Mouse (Mus musculus) liver, embryonic 16.5 days (tissue): Measurements from ENCODE around the gene Abi3bp. TPM values are rescaled to one million over a fixed set of nuclear protein-coding genes. Genes with fewer than 3 reads are reported as not detected.

Source experiments
- ATAC-seq: fragments of 200-750 bp; cut with Nextera tagmentation; 2 replicates; pipeline ENCODE4 v1.8.0; 2017; ENCODE audit warnings: low read depth, mild to moderate bottlenecking, moderate number of reproducible peaks, moderate library complexity
- H3K27ac ChIP-seq: fragments of 300-500 bp; sonication (generic); 2 replicates; pipeline ENCODE4 v1.5.1; 2014; ENCODE audit warnings: mild to moderate bottlenecking, low read length
- H3K27me3 ChIP-seq: fragments of 300-500 bp; sonication (generic); 2 replicates; pipeline ENCODE4 v1.6.1; 2014; ENCODE audit warnings: low read depth, low read length, mixed read lengths; ENCODE audit not compliant: control insufficient read depth, insufficient read depth
- H3K36me3 ChIP-seq: fragments of 300-500 bp; sonication (generic); 2 replicates; pipeline ENCODE4 v1.6.1; 2014; ENCODE audit warnings: mild to moderate bottlenecking; ENCODE audit not compliant: control insufficient read depth, insufficient read depth
- H3K4me1 ChIP-seq: fragments of 300-500 bp; sonication (generic); 2 replicates; pipeline ENCODE4 v1.6.1; 2014; ENCODE audit warnings: low read depth, low read length, mixed read lengths; ENCODE audit not compliant: control insufficient read depth
- H3K4me2 ChIP-seq: fragments of 300-500 bp; sonication (generic); 2 replicates; pipeline ENCODE4 v1.6.1; 2014; ENCODE audit warnings: low read depth, low read length, mixed read lengths
- H3K4me3 ChIP-seq: fragments of 300-500 bp; sonication (generic); 2 replicates; pipeline ENCODE4 v1.5.1; 2014; ENCODE audit warnings: low read depth, mild to moderate bottlenecking, low read length
- H3K9ac ChIP-seq: fragments of 300-500 bp; sonication (generic); 2 replicates; pipeline ENCODE4 v1.6.1; 2014; ENCODE audit warnings: low read depth, low read length
- H3K9me3 ChIP-seq: fragments of 300-500 bp; sonication (generic); replicated peaks from 2 replicates; pipeline ENCODE4 v1.6.1; 2016; ENCODE audit warnings: low read length; ENCODE audit not compliant: control insufficient read depth
- WGBS: fragments of 180-500 bp; shearing (Covaris S2); extraction: QIAGEN DNeasy Blood & Tissue Kit; methylation state at CpG from one replicate; pipeline ENCODE4 v1.1.7; 2014; ENCODE audit not compliant: insufficient replicate concordance; 5-methylcytosine and 5-hydroxymethylcytosine counted together
- polyA plus RNA-seq: library from polyadenylated mRNA; unstranded; fragments of >200 nt; fragmentation: Nextera tagmentation; extraction: Ambion mirVana; gene quantifications from 2 replicates; pipeline ENCODE4 v1.2.1, GENCODE M21; 2015

Gene Abi3bp
- polyA plus RNA-seq, 1 experiment from 2014 or later: 0.42 TPM

- Histone ChIP-seq H3K27ac (no peak overlapping the region), H3K4me2 (no peak overlapping the region), H3K4me1 (no peaks in the 10 kb centered on the region), H3K9ac (no peak overlapping the region), H3K36me3 (no peaks in the 10 kb centered on the region), H3K9me3 (no peaks in the 10 kb centered on the region), H3K27me3 (no peaks in the 10 kb centered on the region), H3K4me3 (no peak overlapping the region)
- no peak for ATAC-seq
- WGBS: 36% methylated on average over 3 of the region's 3 CpGs
Measured at GRCm38 (mm10) chr16:56500441-56500840, 22.8 kb downstream of the Abi3bp start.

DNA sequence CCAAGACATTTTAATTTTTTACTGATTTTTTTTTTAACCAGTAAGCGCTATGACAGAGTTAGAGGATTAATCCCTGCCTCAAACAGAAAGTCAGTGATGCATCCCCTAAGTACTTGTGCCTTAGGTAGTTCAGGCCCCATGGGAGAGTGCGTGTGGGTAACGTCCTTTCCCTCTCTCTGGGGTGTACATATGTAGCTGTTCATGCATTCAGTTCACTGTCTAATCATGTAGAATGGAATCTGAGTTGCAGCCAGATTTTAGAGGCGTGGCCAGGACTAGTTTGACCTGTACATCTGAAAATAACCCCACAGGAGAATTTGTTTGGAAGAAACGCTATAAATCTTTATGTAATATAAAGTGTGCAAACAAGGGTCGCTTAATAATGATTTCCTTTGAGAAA is 23.4 kb downstream of the Abi3bp start:
- H3K4me2 ChIP-seq: no peak overlapping the region
- H3K27me3 ChIP-seq: no peaks in the 10 kb centered on the region
- no peaks in the 10 kb centered on the region for H3K4me1 ChIP-seq
- H3K36me3 ChIP-seq: no peaks in the 10 kb centered on the region
- H3K27ac ChIP-seq: no peak overlapping the region
- whole genome bisulfite sequencing: 58% methylated on average over 6 of the region's 6 CpGs
- H3K9ac ChIP-seq: no peak overlapping the region
- no peak overlapping the region for H3K4me3 ChIP-seq
- no peak for ATAC-seq
- no peaks in the 10 kb centered on the region for H3K9me3 ChIP-seq

GRCm38 (mm10) chr16:56501513-56501912 is 23.8 kb downstream of the Abi3bp start:
- H3K4me1 ChIP-seq: no peaks in the 10 kb centered on the region
- WGBS: 52% methylated on average over 2 of the region's 2 CpGs
- no peaks in the 10 kb centered on the region for H3K36me3 ChIP-seq
- H3K4me3 ChIP-seq: no peak overlapping the region
- no peaks in the 10 kb centered on the region for H3K27me3 ChIP-seq
- no peak for ATAC-seq
- H3K27ac ChIP-seq: no peak overlapping the region
- no peak overlapping the region for H3K4me2 ChIP-seq
- no peaks in the 10 kb centered on the region for H3K9me3 ChIP-seq
- H3K9ac ChIP-seq: no peak overlapping the region

DNA sequence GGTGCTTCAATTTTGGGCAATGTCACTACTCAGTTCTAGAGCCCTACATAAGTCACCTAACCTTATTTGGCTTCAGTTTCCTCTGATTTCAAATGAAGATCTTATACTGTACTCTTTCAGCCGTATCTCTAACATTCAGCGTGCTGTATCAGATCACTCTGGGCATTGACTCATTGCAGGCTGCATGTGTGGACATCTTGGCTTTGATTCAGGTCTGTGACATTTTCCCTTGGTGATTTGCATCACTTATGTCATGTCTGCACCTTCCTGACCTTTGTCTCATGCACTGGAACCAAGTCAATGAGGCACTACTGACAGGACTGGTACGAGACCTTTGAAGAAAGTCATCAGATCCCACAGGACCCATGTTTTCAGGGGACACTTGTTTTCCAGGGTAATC is 24.5 kb downstream of the Abi3bp start:
- 58% methylated on average over 3 of the region's 3 CpGs for WGBS
- H3K9ac ChIP-seq: no peak overlapping the region

DNA sequence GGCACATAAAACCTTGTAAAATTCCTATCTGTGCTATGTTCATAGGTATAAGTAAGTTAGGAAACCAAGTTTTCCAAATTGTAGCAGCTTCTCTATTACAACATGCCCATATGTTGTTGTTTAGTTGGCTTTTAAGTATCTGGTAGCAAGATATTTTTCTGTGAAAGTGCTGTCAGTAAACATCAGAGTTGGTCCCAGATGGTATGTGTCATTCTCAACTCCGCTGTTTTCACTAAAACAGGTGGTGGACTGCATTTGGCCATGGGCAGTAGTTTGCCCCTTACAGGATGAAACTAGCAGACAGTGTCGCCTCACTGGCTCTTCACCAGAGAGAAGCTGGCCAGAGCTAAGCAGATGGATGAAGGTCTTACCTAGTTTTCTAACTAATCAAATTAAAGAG is 26.3 kb downstream of the Abi3bp start:
- H3K27me3 ChIP-seq: no peaks in the 10 kb centered on the region
- H3K9me3 ChIP-seq: no peaks in the 10 kb centered on the region
- H3K4me1 ChIP-seq: no peaks in the 10 kb centered on the region
- no peak overlapping the region for H3K4me3 ChIP-seq
- WGBS: 58% methylated on average over 2 of the region's 2 CpGs
- no peak for ATAC-seq
- no peak overlapping the region for H3K9ac ChIP-seq
- H3K4me2 ChIP-seq: no peak overlapping the region
- H3K36me3 ChIP-seq: no peaks in the 10 kb centered on the region
- no peak overlapping the region for H3K27ac ChIP-seq

More for the DNA sequence above, 24.5 kb downstream of the Abi3bp start:
- Histone ChIP-seq H3K9me3 (no peaks in the 10 kb centered on the region), H3K27me3 (no peaks in the 10 kb centered on the region), H3K36me3 (no peaks in the 10 kb centered on the region), H3K4me2 (no peak overlapping the region), H3K4me3 (no peak overlapping the region), H3K27ac (no peak overlapping the region), H3K4me1 (no peaks in the 10 kb centered on the region)
- ATAC-seq: no peak

DNA sequence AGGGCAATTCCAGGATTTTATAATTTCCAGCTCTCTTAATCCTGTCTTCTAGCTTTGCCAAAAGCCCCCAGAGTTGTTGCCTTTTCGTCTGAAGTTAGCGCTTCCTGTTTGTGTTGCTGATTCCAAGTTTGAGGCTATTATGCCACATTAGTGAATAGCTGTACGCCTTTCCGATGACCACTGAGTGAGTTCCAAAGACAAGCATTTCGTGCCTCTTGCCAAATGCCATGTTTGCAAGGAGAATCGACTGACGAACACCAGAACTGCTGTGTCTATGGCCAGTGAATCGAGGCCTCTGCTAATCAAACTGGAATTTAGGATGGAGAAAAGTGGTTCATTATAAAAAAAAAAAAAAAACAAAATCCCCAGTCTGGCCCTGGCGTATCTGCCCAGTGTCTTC is 40.3 kb downstream of the Abi3bp start:
- no peak overlapping the region for H3K4me3 ChIP-seq
- no peaks in the 10 kb centered on the region for H3K36me3 ChIP-seq
- ATAC-seq: no peak
- no peak overlapping the region for H3K9ac ChIP-seq
- 68% methylated on average over 9 of the region's 9 CpGs for WGBS
- H3K27me3 ChIP-seq: no peaks in the 10 kb centered on the region
- H3K9me3 ChIP-seq: no peaks in the 10 kb centered on the region
- H3K4me2 ChIP-seq: no peak overlapping the region
- H3K27ac ChIP-seq: no peak overlapping the region
- H3K4me1 ChIP-seq: no peaks in the 10 kb centered on the region

DNA sequence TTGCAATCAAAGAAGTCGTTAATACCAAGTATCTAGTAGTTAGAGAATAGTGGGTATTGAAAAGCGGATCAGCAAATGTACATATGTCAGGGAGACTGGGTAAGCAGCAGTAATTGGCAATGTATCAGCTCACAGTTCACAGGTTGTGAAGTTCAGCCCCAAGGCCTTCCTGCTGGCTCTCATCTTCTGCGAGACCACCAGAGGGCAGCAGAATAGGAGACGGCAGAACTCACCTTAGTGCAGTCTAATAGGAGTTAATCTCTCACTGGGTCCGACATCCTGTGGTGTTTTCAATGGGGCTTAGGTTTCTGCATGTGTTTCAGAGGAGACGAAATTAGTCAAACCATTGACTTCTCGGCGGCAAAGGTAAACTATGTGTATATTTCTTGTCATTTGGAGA is 46.7 kb downstream of the Abi3bp start:
- no peak overlapping the region for H3K9ac ChIP-seq
- no peak overlapping the region for H3K27ac ChIP-seq
- no peaks in the 10 kb centered on the region for H3K27me3 ChIP-seq
- 31% methylated on average over 8 of the region's 8 CpGs for WGBS
- H3K4me3 ChIP-seq: no peak overlapping the region
- ATAC-seq: no peak
- no peaks in the 10 kb centered on the region for H3K4me1 ChIP-seq
- no peaks in the 10 kb centered on the region for H3K36me3 ChIP-seq
- no peak overlapping the region for H3K4me2 ChIP-seq
- no peaks in the 10 kb centered on the region for H3K9me3 ChIP-seq

DNA sequence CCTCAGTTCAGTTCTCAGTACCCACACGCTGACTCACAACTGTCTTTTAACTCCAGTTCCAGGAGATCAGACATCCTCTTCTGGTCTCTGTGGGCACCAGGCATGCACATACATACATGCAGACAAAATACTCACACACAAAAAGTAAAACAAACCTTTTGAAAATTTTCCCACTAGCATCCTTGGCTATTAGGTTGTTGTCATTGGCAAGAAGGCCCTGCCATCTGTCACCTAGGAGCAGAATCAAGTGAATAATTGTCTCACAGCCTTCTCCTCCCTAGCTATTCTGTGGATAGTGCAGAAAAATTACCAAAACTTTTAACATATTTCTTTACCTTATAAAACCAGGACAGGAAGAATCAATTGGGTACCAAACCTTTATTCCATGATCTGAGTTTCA is 48.8 kb downstream of the Abi3bp start:
- no peaks in the 10 kb centered on the region for H3K27me3 ChIP-seq
- H3K27ac ChIP-seq: no peak overlapping the region
- no peak overlapping the region for H3K9ac ChIP-seq
- no peaks in the 10 kb centered on the region for H3K9me3 ChIP-seq
- 74% methylated on average over 1 of the region's 1 CpGs for WGBS
- H3K4me3 ChIP-seq: no peak overlapping the region
- no peak overlapping the region for H3K4me2 ChIP-seq
- ATAC-seq: no peak
- H3K36me3 ChIP-seq: no peaks in the 10 kb centered on the region
- no peaks in the 10 kb centered on the region for H3K4me1 ChIP-seq

DNA sequence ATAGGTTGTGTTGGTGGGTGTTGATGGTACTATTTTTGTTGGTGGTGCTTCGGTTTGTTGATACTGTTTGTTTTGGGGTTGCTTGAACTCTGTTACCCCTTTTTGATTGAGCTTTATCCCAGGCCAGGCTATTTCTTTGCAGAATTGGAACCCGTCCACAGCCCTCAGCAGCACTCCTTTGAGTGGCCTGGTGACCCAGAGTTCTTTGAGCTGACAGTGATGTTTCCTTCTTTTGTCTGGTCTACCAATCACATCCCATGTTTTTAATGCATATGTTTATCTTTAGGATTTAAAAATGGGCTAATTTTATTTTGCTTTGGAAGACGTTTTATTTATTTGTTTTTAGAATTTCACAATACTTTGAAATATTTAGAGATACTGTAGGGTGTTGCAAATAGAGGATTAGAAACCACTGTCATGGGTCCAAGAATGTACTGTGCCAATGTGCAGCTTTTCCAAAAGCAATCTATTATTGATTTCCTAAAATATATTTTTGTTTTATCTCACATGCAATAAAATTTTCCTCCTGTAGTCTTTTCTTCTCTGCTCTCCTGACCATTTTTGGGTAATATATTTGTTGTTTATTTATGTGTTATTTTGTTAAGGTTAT is 50.5 kb downstream of the Abi3bp start:
- Histone ChIP-seq H3K36me3 (no peaks in the 10 kb centered on the region), H3K4me2 (no peak overlapping the region), H3K27ac (no peak overlapping the region), H3K9me3 (no peaks in the 10 kb centered on the region), H3K27me3 (no peaks in the 10 kb centered on the region), H3K4me3 (no peak overlapping the region), H3K4me1 (no peaks in the 10 kb centered on the region), H3K9ac (no peak overlapping the region)
- 51% methylated on average over 3 of the region's 3 CpGs for WGBS
- no peak for ATAC-seq
